Mouse (Mus musculus) WW6 (cell line): ENCODE measurements at regions not wholly inside any gene's neighbourhood (a gene's known extent, or its start where the extent isn't known, plus 50 kb on each side); places are given as distances from the start of the nearest gene placed in this dataset.
"Not testable (repeated sequence)": the region's sequence is repeated elsewhere in the genome, so short reads cannot be mapped to it uniquely, and the experiment has no call there.

Experiments used
- DNase-seq: peaks from one replicate; pipeline ENCODE4 v3.0.0-alpha.2; 2013; ENCODE audit warnings: low read depth, low spot score

- no peak for DNase-seq
Observed at GRCm38 (mm10) chr4:89621260-89621659, 58.0 kb upstream of the Dmrta1 start.

GRCm38 (mm10) chr4:89604721-89605120, 74.5 kb upstream of the Dmrta1 start:
- no peak for DNase-seq

GRCm38 (mm10) chr4:89575529-89575928, 103.7 kb upstream of the Dmrta1 start:
- peak; percentile 5 for DNase-seq

- no peak for DNase-seq
Observed at GRCm38 (mm10) chr4:89554711-89555466, 124.3 kb upstream of the Dmrta1 start.

GRCm38 (mm10) chr4:89552556-89552955, 126.7 kb upstream of the Dmrta1 start:
- no peak for DNase-seq

- no peak for DNase-seq
Observed at GRCm38 (mm10) chr4:89550515-89550914, 128.7 kb upstream of the Dmrta1 start.

- DNase-seq = no peak
Observed at GRCm38 (mm10) chr4:89532462-89532861, 146.8 kb upstream of the Dmrta1 start.

GRCm38 (mm10) chr4:89530050-89530911, 149.0 kb upstream of the Dmrta1 start:
- no peak for DNase-seq

- no peak for DNase-seq
Observed at GRCm38 (mm10) chr4:89527966-89528365, 151.3 kb upstream of the Dmrta1 start.

- no peak for DNase-seq
Observed at GRCm38 (mm10) chr4:89527326-89527725, 151.9 kb upstream of the Dmrta1 start.

- DNase-seq = not testable (repeated sequence)
Observed at GRCm38 (mm10) chr4:89525525-89525924, 153.7 kb upstream of the Dmrta1 start.

GRCm38 (mm10) chr4:89524260-89525200, 154.7 kb upstream of the Dmrta1 start:
- peak; percentile 49 for DNase-seq

- DNase-seq = no peak
Observed at GRCm38 (mm10) chr4:89523423-89524259, 155.6 kb upstream of the Dmrta1 start.

GRCm38 (mm10) chr4:89518027-89518426, 161.2 kb upstream of the Dmrta1 start:
- DNase-seq = no peak

- DNase-seq = no peak
Observed at GRCm38 (mm10) chr4:89515823-89516411, 163.3 kb upstream of the Dmrta1 start.

- DNase-seq = no peak
Observed at GRCm38 (mm10) chr4:89514981-89515380, 164.3 kb upstream of the Dmrta1 start.

GRCm38 (mm10) chr4:89510593-89510992, 168.6 kb upstream of the Dmrta1 start:
- DNase-seq = no peak

- no peak for DNase-seq
Observed at GRCm38 (mm10) chr4:89509655-89510391, 169.4 kb upstream of the Dmrta1 start.

- no peak for DNase-seq
Observed at GRCm38 (mm10) chr4:89508103-89508763, 171.0 kb upstream of the Dmrta1 start.
